Mouse (Mus musculus): ENCODE data around the gene Epha2. TPM values are rescaled to one million over a fixed set of nuclear protein-coding genes. Genes with fewer than 3 reads are reported as not detected.

The Epha2 gene
- total RNA-seq, 2 experiments from 2014 or later = 1.2 TPM; not detected in 1

DNA sequence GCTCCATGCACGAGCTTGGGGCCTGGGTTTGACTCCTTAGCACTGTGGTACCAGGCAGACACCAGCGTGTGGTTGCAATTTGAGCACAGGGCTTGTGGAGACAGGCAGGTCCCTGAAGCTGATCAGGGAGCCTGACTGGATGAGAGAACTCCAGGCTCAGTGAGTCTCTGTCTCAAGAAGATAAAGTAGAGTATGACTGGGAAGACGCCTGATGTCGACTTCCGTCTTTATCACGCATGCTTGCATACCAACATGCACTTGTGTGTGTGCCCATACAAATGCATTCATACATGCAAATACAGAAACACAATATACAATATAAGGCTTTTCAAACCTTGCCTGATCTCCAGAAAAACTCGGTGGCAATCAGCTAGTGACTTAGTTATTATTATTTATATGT, 16.9 kb downstream of the Epha2 start:
- ATAC-seq (replicated peaks; ENCODE audit: low FRiP score, low TSS enrichment, poor library complexity, severe bottlenecking) = no peak

DNA sequence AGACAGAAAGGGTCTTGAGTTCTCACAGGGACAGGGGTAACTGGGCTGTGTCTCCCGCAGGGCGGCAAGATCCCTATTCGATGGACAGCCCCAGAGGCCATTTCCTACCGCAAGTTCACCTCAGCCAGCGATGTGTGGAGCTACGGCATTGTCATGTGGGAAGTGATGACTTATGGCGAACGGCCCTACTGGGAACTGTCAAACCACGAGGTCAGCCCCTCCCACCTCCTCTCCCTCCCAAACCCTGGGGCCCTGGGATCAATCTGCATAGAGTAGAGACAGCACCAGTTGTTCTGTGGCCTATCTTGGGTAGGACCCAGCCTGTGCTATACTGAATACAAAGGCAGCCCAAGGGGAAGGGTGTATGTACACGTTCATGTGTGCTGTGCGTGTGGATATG, 21.5 kb downstream of the Epha2 start:
- no peak for ATAC-seq (replicated peaks; ENCODE audit: low FRiP score, low TSS enrichment, poor library complexity, severe bottlenecking)

DNA sequence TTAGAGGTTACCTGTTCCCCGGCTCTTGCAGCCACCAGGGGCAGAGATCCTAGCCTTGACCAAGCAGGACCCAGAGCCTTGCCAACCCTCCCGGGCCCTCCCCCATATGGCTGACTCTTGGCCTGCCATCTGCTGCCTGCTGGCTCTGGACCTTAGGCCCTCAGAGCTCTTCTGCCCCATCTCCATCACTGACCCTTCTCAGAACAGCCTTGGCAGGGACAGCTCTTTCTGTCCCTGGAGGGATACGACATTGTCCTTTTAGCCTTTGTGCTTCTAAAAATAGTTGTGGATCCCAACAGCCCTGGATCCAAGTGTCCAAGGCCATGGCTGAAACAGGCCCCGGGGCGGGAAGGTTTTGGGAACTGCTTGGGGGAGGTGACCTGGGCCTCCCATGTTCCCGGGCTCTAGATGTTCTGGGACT, 23.7 kb downstream of the Epha2 start:
- no peak for ATAC-seq (replicated peaks; ENCODE audit: low FRiP score, low TSS enrichment, poor library complexity, severe bottlenecking)

DNA sequence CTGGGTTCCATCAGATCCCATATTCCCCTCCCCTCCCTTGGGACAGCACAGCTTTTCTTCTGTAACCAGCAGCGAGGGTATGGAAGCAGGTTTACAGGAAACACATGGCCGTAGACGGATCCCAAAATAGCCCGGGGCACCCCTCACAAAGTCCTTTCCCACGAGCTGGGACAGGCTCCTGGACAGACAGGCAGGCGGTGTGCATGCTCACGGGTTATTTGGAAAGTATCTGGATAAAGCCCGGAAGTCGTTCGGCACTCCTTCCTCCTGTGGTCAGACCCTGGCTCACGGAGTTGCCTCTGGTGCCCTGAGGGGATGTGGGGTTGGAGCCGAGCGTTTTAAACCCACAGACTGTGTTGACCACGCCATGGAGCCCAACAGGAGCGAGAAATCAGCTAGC, 24.6 kb downstream of the Epha2 start:
- no peak for ATAC-seq (replicated peaks; ENCODE audit: low FRiP score, low TSS enrichment, poor library complexity, severe bottlenecking)

DNA sequence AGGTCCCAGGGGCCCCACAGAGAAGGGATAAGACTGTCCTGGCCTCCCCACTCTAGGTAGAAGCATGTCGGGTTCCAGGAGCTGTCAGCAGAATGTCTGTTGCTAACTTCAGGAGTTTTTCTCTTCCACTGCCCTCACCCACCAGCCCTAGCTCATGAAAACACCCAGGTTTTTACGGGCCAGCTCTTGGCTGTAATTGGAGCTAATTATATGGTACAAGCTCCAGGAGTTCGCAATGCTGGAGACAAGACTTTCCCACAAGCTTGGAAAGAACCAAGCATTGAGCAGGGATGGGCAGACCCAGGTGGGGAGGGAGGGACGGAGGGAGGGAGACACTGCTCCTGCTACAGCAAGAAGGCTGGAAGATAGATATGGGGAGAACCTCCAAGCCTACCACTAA, 26.0 kb downstream of the Epha2 start:
- ATAC-seq (replicated peaks; ENCODE audit: low FRiP score, low TSS enrichment, poor library complexity, severe bottlenecking) = no peak

DNA sequence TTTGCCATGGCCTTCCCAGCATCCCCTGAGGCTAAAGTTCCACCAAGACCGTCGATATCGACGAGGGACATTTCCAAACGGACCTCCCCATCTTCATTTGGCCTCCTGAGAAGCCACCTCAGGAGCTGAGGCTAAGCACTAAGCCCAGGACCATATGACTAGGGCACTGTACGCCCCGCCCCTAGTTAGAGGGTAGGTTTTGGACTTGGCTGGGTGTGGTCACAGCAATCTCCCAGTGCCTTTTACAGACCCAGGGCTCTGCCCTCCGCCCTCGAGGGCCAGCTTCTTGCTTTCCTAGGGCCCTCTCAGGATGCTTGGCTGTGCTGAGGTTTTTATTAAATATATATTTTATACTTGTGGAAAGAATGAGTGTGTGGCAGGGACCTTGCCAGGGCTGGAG, 27.7 kb downstream of the Epha2 start:
- no peak for ATAC-seq (replicated peaks; ENCODE audit: low FRiP score, low TSS enrichment, poor library complexity, severe bottlenecking)

- ATAC-seq (replicated peaks; ENCODE audit: low FRiP score, low TSS enrichment, poor library complexity, severe bottlenecking) = no peak
Observed at GRCm38 (mm10) chr4:141329968-141330367, 28.9 kb downstream of the Epha2 start.

- no peak for ATAC-seq (replicated peaks; ENCODE audit: low FRiP score, low TSS enrichment, poor library complexity, severe bottlenecking)
Observed at GRCm38 (mm10) chr4:141331446-141331845, 30.4 kb downstream of the Epha2 start.

DNA sequence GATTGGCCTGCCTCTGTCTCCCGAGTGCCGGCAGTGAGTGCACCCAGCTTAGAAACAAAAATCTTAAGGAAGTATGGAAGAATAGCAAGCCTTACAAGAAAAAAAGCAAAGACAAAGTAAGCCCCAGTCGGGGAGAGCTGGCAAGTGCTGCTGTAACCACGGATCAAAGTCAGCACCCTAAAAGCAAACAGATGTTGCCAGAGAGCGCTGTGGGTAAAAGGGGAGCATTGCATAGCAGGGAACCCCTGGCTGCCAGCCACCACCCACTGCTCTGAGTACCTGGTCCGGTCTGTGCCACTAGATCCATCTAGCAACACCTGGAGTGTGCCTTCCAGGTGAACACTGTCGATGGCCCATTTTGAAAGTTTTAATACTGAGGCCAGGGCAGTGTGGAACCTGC, 31.2 kb downstream of the Epha2 start:
- no peak for ATAC-seq (replicated peaks; ENCODE audit: low FRiP score, low TSS enrichment, poor library complexity, severe bottlenecking)

- ATAC-seq (replicated peaks; ENCODE audit: low FRiP score, low TSS enrichment, poor library complexity, severe bottlenecking) = no peak
Observed at GRCm38 (mm10) chr4:141334695-141335094, 33.7 kb downstream of the Epha2 start.

GRCm38 (mm10) chr4:141335263-141335796, 34.3 kb downstream of the Epha2 start:
- ATAC-seq (replicated peaks; ENCODE audit: low FRiP score, low TSS enrichment, poor library complexity, severe bottlenecking) = no peak

GRCm38 (mm10) chr4:141336196-141336595, 35.2 kb downstream of the Epha2 start:
- no peak for ATAC-seq (replicated peaks; ENCODE audit: low FRiP score, low TSS enrichment, poor library complexity, severe bottlenecking)

DNA sequence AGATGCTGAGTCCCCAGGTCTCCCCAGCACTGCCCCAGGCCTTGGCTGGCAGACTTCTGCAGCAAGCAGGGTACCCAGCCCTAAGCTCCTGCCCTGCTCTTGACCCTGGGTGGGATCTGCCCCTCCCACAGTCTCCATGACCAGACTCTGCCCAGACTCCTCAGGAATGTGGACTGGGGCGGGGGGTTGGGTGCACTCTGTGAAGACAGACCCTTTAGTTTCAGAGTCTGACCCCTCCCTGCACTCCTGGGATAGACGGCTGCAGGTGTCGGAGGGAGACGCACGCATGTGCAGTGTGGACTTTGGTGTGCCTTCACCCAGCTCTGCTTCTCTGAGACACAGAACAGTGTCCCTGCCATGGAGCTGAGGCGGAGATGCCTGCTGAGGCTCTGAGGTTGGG, 36.9 kb downstream of the Epha2 start:
- ATAC-seq (replicated peaks; ENCODE audit: low FRiP score, low TSS enrichment, poor library complexity, severe bottlenecking) = no peak

- ATAC-seq (replicated peaks; ENCODE audit: low FRiP score, low TSS enrichment, poor library complexity, severe bottlenecking) = no peak
Observed at GRCm38 (mm10) chr4:141338853-141339252, 37.8 kb downstream of the Epha2 start.

GRCm38 (mm10) chr4:141341477-141341876, 40.4 kb downstream of the Epha2 start:
- no peak for ATAC-seq (replicated peaks; ENCODE audit: low FRiP score, low TSS enrichment, poor library complexity, severe bottlenecking)

- no peak for ATAC-seq (replicated peaks; ENCODE audit: low FRiP score, low TSS enrichment, poor library complexity, severe bottlenecking)
Observed at GRCm38 (mm10) chr4:141343515-141343914, 42.5 kb downstream of the Epha2 start.

DNA sequence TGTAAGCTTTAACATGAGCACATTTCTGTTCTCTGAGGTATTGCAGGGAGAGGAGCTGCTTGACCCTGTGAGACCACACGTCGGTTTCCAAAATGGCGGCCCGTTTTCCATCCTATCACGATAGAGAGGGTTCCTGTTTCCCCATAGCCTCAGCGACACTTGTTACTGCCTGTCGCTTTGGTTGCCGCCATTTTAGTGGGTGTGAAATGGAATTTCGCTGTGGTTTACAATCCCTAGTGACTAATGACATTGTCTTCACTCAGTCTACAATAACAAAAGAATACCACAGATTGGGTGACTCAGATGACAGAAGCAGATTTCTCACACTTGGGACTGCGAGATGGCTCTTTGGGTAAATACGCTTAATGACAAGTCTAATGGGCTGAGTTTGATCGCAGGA, 44.2 kb downstream of the Epha2 start:
- no peak for ATAC-seq (replicated peaks; ENCODE audit: low FRiP score, low TSS enrichment, poor library complexity, severe bottlenecking)

- no peak for ATAC-seq (replicated peaks; ENCODE audit: low FRiP score, low TSS enrichment, poor library complexity, severe bottlenecking)
Observed at GRCm38 (mm10) chr4:141347365-141347797, 46.3 kb downstream of the Epha2 start.

DNA sequence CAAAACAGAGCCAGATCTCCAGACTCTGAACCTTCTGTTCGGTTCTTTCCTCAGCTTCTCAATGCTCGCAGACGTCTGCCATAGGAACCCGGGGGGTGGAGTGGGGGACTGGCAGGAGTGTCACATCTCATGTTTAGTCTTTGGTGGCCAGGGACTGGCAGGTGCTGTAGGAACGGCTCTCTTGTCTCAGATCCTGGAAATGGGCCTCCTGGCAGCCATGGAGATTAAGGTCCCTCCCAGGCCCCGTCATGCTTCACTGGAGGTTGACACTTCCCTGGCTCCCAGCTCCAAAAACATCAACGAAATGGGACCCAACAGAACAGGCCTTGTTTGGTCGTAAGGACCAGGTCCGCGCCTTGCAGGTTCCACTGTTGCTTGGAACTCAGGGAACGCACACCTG, 47.6 kb downstream of the Epha2 start:
- no peak for ATAC-seq (replicated peaks; ENCODE audit: low FRiP score, low TSS enrichment, poor library complexity, severe bottlenecking)

- no peak for ATAC-seq (replicated peaks; ENCODE audit: low FRiP score, low TSS enrichment, poor library complexity, severe bottlenecking)
Observed at GRCm38 (mm10) chr4:141350015-141350414, 49.0 kb downstream of the Epha2 start.

GRCm38 (mm10) chr4:141351972-141352371, 50.9 kb downstream of the Epha2 start:
- ATAC-seq (replicated peaks; ENCODE audit: low FRiP score, low TSS enrichment, poor library complexity, severe bottlenecking) = no peak

DNA sequence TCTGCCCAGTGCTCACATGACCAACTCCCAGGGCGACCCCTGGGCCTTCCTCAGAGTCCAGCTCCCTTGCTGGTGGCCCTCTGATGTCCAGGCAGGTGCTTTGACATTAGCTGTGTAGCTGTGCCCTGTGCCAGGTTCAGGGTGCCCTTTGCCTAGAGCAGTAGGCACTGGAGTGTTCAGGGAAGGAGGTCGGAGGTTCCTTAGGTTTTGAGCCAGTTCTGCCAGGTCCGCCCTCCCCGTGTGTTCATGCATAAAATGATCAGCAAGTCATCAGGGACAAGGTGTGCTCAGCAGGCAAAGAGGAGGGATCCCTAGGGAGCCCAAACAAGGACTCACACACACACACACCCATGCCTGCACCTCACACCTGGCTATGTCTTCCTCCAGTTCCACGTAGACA, 51.9 kb downstream of the Epha2 start:
- ATAC-seq (replicated peaks; ENCODE audit: low FRiP score, low TSS enrichment, poor library complexity, severe bottlenecking) = no peak

All from megakaryocyte-erythroid progenitor cell, adult 5-6 weeks (primary cell).